ENCODE assay signal across 8 mouse cellular contexts in genomic region chr10:63308582-63309366, GRCm38 (mm10).
DNase-seq lines count a peak whose midpoint lies in the region; ATAC-seq lines count a peak whose summit lies in the region.

No protein-coding gene starts in this region.

- no peak overlapping the region for H3K4me2 ChIP-seq in forebrain, embryonic 15.5 days (replicated peaks)

- no peak overlapping the region for H3K9ac ChIP-seq in forebrain, embryonic 15.5 days (replicated peaks)

- H3K4me1 ChIP-seq in forebrain, embryonic 15.5 days: no peaks in the 10 kb centered on the region

- H3K36me3 ChIP-seq in forebrain, embryonic 15.5 days: peaks cover 38% of the 10 kb centered on the region

- DNase-seq in MEL-GATA-1-ER (ENCODE audit: extremely low read depth, low read depth): peak; percentile 54
- DNase-seq in c-Kit-positive CD71-positive TER-119-positive erythroid progenitor cells, embryonic 14.5 days (ENCODE audit: low spot score): peak; percentile 82
- DNase-seq in layer of hippocampus, postnatal 10 days (ENCODE audit: low spot score in 2 of 2): peak; percentile 84
- peak; percentile 87 for DNase-seq in lung, postnatal 10 days
- peak; percentile 83 for DNase-seq in retina, postnatal 1 day
- peak; percentile 93 for DNase-seq in thymus, postnatal 4 days

- H3K27ac ChIP-seq in forebrain, embryonic 15.5 days (replicated peaks): no peak overlapping the region

- peak; percentile 63 for ATAC-seq in forebrain, embryonic 15.5 days (replicated peaks)
- peak; percentile 86 to 90 for ATAC-seq in hematopoietic stem cell, adult 5-6 weeks (replicated peaks in 1 of 2; ENCODE audit: insufficient read depth in 1 of 2, low FRiP score in 2 of 2, low TSS enrichment in 1 of 2, low read depth in 1 of 2, poor library complexity in 2 of 2, severe bottlenecking in 2 of 2)

- H3K27me3 ChIP-seq in forebrain, embryonic 15.5 days: no peaks in the 10 kb centered on the region

- WGBS in forebrain, embryonic 15.5 days: 43% methylated on average over 10 of the region's 10 CpGs

- no peaks in the 10 kb centered on the region for H3K9me3 ChIP-seq in forebrain, embryonic 15.5 days

- no peak overlapping the region for H3K4me3 ChIP-seq in forebrain, embryonic 15.5 days
